ENCODE assay signal across 8 mouse cellular contexts in genomic region chr2:165070096-165070816, GRCm38 (mm10). TPM values are rescaled to one million over a fixed set of nuclear protein-coding genes. Genes with fewer than 3 reads are reported as not detected.
DNase-seq lines count a peak whose midpoint lies in the region; ATAC-seq lines count a peak whose summit lies in the region.

No protein-coding gene starts in this region.

- ATAC-seq in liver, embryonic 12.5 days, result no peak
- peak; percentile 41; the same call in 1 of the 2 replicates for ATAC-seq in intestine, embryonic 15.5 days
- ATAC-seq in midbrain, embryonic 14.5 days (ENCODE audit: low FRiP score, low TSS enrichment), result 0 out of 2 replicates have a peak, but pooled peaks have one; percentile 8

- no peaks in the 10 kb centered on the region for H3K4me1 ChIP-seq in liver, embryonic 12.5 days
- H3K4me1 ChIP-seq in intestine, embryonic 15.5 days (replicated peaks), result no peaks in the 10 kb centered on the region
- H3K4me1 ChIP-seq in midbrain, embryonic 14.5 days (ENCODE audit: control insufficient read depth, insufficient read depth, low read length), result peaks cover 3% of the 10 kb centered on the region; the same call in 1 of the 2 replicates

- no peak overlapping the region for H3K27ac ChIP-seq in liver, embryonic 12.5 days
- no peak overlapping the region for H3K27ac ChIP-seq in intestine, embryonic 15.5 days
- no peak overlapping the region for H3K27ac ChIP-seq in midbrain, embryonic 14.5 days (replicated peaks; ENCODE audit: low read depth, low read length)

- DNase-seq in liver, result peak; percentile 44
- peak; percentile 89 to 91 for DNase-seq in cerebellum, postnatal 14 days
- DNase-seq in frontal cortex, postnatal 36 days (ENCODE audit: low spot score in 2 of 2), result peak; percentile 71 to 80
- peak; percentile 82 for DNase-seq in left cerebral cortex, postnatal 4 days
- DNase-seq in midbrain, embryonic 14.5 days, result peak; percentile 88
- DNase-seq in testis, postnatal 10 days (ENCODE audit: low spot score), result peak; percentile 77

- no peaks in the 10 kb centered on the region for H3K9me3 ChIP-seq in liver, embryonic 12.5 days (replicated peaks)
- no peaks in the 10 kb centered on the region for H3K9me3 ChIP-seq in intestine, embryonic 15.5 days
- no peaks in the 10 kb centered on the region for H3K9me3 ChIP-seq in midbrain, embryonic 14.5 days (ENCODE audit: control insufficient read depth, low read length)

- H3K36me3 ChIP-seq in liver, embryonic 12.5 days, result no peaks in the 10 kb centered on the region
- H3K36me3 ChIP-seq in intestine, embryonic 15.5 days, result no peaks in the 10 kb centered on the region
- H3K36me3 ChIP-seq in midbrain, embryonic 14.5 days (ENCODE audit: control insufficient read depth, insufficient read depth, low read length), result no peaks in the 10 kb centered on the region

- H3K4me2 ChIP-seq in liver, embryonic 12.5 days, result no peak overlapping the region
- peak overlapping the region; percentile 28; the same call in 1 of the 2 replicates for H3K4me2 ChIP-seq in intestine, embryonic 15.5 days (replicated peaks)
- H3K4me2 ChIP-seq in midbrain, embryonic 14.5 days (ENCODE audit: low read length), result peak overlapping the region; percentile 30

- H3K27me3 ChIP-seq in liver, embryonic 12.5 days (replicated peaks), result peaks cover 52% of the 10 kb centered on the region
- H3K27me3 ChIP-seq in intestine, embryonic 15.5 days (replicated peaks), result peaks cover 29% of the 10 kb centered on the region
- peaks cover 4% of the 10 kb centered on the region; the same call in 1 of the 2 replicates for H3K27me3 ChIP-seq in midbrain, embryonic 14.5 days (ENCODE audit: control insufficient read depth, insufficient read depth, low read length)

- H3K4me3 ChIP-seq in liver, embryonic 12.5 days, result no peak overlapping the region
- H3K4me3 ChIP-seq in intestine, embryonic 15.5 days (replicated peaks), result no peak overlapping the region
- H3K4me3 ChIP-seq in midbrain, embryonic 14.5 days (replicated peaks; ENCODE audit: low read depth, low read length), result no peak overlapping the region

- intact Hi-C loops in left cerebral cortex, postnatal 4 days (cut with DNase I), result loop anchor here (10.0 kb wide), 1 partner anchor 415 kb away; no protein-coding TSS in a partner anchor

- no peak overlapping the region for H3K9ac ChIP-seq in liver, embryonic 12.5 days
- H3K9ac ChIP-seq in intestine, embryonic 15.5 days, result no peak overlapping the region
- peak overlapping the region; percentile 24; the same call in 1 of the 2 replicates for H3K9ac ChIP-seq in midbrain, embryonic 14.5 days (replicated peaks; ENCODE audit: low read length)

- WGBS in liver, embryonic 12.5 days (ENCODE audit: insufficient replicate concordance), result 20% methylated on average over 23 of the region's 23 CpGs
- 19% methylated on average over 23 of the region's 23 CpGs for WGBS in intestine, embryonic 15.5 days
- WGBS in midbrain, embryonic 14.5 days, result 19% methylated on average over 23 of the region's 23 CpGs

RNA-seq across cellular contexts. Expression of gene Cd40, which starts 14.8 kb away (rescaled TPM):
- 3.2 and 3.9 TPM in 2 replicates for polyA plus RNA-seq in liver, embryonic 12.5 days (2016; fragmentation: Nextera tagmentation; extraction: Ambion mirVana)
- polyA plus RNA-seq in intestine, embryonic 15.5 days (2015; fragmentation: Nextera tagmentation; extraction: Ambion mirVana), result 8.5 and 9.3 TPM in 2 replicates
- total RNA-seq in left cerebral cortex, postnatal 4 days (2021), result 1 to 10 TPM; 2.3 to 4.2 TPM
- polyA plus RNA-seq in midbrain, embryonic 14.5 days (2014; fragmentation: Nextera tagmentation; extraction: Ambion mirVana), result 5.1 and 7.3 TPM in 2 replicates

RNA-seq across cellular contexts. Expression of gene 1700025C18Rik, which starts 20.3 kb away (rescaled TPM):
- not detected in 2 replicates for polyA plus RNA-seq in liver, embryonic 12.5 days (2016; fragmentation: Nextera tagmentation; extraction: Ambion mirVana)
- polyA plus RNA-seq in intestine, embryonic 15.5 days (2015; fragmentation: Nextera tagmentation; extraction: Ambion mirVana), result not detected in 2 replicates
- not detected for total RNA-seq in left cerebral cortex, postnatal 4 days (2021)
- not detected in 2 replicates for polyA plus RNA-seq in midbrain, embryonic 14.5 days (2014; fragmentation: Nextera tagmentation; extraction: Ambion mirVana)

RNA-seq across cellular contexts. Expression of gene Ncoa5, which starts 35.6 kb away (rescaled TPM):
- polyA plus RNA-seq in liver, embryonic 12.5 days (2016; fragmentation: Nextera tagmentation; extraction: Ambion mirVana), result 33.2 and 34.4 TPM in 2 replicates
- 47.4 and 48.8 TPM in 2 replicates for polyA plus RNA-seq in intestine, embryonic 15.5 days (2015; fragmentation: Nextera tagmentation; extraction: Ambion mirVana)
- 100 to 1,000 TPM; 107 to 111 TPM for total RNA-seq in left cerebral cortex, postnatal 4 days (2021)
- 76.6 and 105 TPM in 2 replicates for polyA plus RNA-seq in midbrain, embryonic 14.5 days (2014; fragmentation: Nextera tagmentation; extraction: Ambion mirVana)
